Mouse (Mus musculus) urinary bladder, adult 2 months (tissue): ENCODE data around the gene Prr5. TPM values are rescaled to one million over a fixed set of nuclear protein-coding genes. Genes with fewer than 3 reads are reported as not detected.

ENCODE experiments used
- DNase-seq: peaks from one replicate; pipeline ENCODE4 v3.0.0; 2022; ENCODE audit warnings: low spot score
- polyA plus RNA-seq: library from polyadenylated mRNA; depleted of rRNA; stranded (reverse); fragments of >200 nt; gene quantifications from 2 replicates; pipeline ENCODE4 v1.2.3, GENCODE M21; 2012

Gene Prr5
- polyA plus RNA-seq, 1 experiment = 9.4 TPM

- peak; percentile 81 for DNase-seq
Measured at GRCm38 (mm10) chr15:84680545-84681454, 11.4 kb downstream of the Prr5 start.

GRCm38 (mm10) chr15:84681455-84682193 is 12.2 kb downstream of the Prr5 start:
- no peak for DNase-seq

DNA sequence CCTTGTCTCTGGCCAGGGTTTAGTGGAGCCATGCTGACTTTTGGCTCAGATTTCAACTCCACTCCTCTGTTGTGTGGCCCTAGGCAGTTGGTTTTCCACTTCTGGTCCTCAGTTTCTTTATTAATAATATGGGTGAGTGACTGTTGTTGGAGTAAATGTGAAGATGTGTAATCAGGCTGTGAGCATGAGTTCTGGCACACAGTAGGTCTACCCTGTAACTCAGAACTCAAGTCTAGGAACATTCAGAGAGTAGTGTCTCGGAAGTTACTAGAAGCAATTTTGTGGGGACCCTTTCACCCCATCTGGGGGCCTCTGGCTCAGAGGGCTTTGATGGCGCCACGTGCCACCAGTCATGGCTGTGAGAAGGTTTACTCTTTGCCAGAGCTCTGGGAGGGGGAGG is 12.8 kb downstream of the Prr5 start:
- DNase-seq = no peak

DNA sequence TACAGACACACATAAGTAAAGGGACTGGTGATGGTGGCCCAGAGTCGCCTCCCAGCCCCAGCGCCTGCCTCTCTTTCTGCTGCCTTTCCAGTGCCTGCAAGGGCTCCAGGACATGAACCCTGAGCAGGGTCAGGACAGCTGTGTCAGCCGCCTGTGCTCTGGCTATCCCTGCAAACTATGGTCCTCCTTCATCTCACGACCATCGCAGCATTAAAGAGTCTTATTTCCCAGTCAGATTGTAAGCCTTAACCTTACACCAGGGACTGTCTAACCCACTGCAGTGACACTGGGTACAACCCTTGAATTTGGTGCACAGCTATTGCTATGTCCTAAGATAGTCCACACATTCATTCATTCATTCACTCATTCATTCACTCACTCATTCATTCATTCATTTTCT is 13.4 kb downstream of the Prr5 start:
- no peak for DNase-seq

DNA sequence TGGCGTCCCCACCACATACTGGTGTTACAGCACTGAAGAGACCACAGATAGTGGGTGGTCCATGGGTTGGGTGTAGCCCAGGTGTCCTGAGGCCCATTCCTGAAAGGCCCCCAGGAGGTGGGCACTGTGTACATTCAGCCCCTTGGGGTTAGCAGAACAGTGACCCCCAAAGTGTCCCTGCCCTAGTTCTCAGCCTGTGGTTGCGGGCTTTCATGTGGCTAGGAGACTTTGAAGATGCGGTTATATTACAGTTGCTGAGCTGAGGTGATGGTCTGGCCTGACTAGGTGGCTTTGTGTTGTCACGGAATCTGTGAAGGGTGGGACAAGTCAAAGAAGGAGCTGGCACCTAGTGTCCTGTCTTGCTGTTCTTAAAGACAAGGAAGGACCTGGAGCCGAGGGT is 15.1 kb downstream of the Prr5 start:
- DNase-seq = no peak

DNA sequence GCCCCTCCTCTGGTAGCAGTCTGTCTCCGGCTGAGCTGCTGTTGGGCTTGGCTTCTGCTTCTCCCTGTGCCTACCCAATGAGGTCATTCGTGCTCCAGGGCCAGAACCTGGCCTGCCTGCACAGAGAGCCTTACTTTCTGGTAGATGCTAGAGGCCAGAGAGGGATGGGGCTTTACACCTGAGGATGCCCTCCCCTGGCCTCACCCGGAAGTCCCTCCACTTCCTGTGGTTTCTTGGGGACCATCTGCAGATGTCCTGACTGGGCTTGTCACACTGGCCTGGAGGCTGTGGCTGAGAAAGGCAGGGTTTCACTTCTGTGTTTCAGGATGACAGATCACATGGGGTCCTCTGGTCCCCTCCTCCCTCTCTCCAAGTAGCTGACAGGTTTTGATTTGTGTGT is 16.0 kb downstream of the Prr5 start:
- DNase-seq = no peak

DNA sequence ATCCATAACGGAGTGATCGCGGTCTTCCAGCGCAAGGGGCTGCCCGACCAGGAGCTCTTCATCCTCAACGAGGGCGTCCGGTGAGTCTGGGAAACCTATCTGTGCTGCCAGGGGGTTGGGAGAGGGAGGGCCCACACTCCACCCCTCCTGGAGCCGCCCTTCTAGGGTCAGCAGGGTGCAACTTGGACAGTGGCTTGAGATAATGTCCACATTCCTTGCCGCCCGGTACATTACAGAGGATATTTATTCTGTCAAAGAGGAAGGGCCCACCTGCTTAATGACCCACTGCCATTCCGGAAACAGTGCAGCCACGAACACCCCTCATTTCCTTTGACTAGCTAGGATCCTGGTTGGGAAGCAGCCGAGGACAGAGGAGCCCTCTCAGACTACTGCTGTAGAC is 18.5 kb downstream of the Prr5 start:
- no peak for DNase-seq

- no peak for DNase-seq
Measured at GRCm38 (mm10) chr15:84689356-84689755, 19.9 kb downstream of the Prr5 start.

DNA sequence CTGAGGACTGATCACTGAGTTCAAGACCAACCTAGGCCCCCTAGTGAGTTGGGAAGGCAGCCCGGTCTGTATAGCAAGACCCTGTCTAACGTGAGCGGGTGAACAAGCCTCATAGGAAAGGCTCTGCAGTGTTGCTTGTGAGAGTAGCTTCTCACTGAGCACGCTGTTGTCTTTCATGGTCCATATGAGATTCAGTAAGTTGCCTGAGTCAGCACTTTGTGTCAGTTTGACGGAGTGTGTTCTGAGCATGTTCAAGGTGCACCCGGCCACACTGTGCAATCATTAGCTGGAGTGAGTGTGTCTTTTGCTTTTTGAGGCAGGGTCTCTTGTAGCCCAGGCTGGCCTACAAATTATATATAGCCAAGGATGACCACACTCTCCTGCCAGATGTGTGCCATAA is 22.1 kb downstream of the Prr5 start:
- DNase-seq = no peak

DNA sequence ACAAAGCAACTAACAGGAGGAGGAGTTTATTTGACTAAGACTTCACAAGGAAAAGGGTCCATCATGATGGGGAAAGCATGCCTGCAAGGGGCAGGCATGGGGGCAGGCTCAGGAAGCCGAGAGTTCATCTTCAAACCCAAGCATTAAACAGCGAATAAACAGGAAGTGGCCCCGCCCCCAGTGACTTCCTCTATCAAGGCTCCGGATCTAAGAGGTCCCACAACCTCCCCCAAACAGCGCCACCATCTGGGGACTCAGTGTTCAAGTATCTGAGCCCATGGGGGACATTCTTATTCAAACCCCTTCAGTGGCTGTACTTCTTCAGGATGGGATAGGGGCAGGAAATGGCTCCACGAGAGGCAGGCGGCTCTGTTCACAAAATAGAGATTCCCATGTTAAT is 23.2 kb downstream of the Prr5 start:
- DNase-seq = no peak

DNA sequence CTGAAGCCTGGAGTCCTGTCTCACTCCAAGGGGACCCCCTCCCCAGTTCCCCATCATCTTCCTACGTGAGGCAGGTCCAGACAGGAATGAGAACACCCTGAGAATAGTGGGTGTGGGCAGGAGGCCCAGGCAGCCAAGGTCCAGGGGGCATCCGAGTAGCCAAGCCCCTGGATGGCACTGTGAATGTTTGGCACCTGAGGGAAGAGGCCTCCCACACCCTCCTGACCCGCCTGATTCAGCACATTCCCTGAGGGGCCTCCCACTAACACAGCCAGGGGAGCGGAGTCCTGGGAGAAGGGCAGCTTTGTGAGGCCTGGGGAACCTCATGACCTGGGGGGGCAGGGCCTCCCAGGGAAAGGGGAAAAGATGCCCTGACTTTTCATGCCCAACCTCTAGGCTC is 26.6 kb downstream of the Prr5 start:
- DNase-seq = no peak

DNA sequence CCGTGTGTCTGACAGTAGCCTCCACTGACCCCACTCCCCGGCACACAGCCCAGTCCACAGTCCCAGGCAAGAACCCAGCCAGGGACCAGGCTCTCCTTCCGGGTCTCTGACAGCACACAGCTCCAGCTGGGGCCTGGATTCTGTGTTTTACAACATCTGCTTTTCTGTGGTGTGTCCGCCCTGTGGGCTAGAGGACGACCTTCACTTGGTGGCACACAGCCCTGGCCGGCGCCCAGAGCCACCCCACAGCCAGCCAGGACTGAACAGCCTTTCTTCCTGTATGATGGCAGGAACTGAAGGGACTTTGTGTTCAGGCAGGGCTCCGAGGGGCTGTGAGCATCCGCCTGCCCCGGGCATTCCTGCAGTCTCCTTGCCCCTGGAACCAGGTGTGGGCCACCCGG is 28.2 kb downstream of the Prr5 start:
- DNase-seq = no peak

DNA sequence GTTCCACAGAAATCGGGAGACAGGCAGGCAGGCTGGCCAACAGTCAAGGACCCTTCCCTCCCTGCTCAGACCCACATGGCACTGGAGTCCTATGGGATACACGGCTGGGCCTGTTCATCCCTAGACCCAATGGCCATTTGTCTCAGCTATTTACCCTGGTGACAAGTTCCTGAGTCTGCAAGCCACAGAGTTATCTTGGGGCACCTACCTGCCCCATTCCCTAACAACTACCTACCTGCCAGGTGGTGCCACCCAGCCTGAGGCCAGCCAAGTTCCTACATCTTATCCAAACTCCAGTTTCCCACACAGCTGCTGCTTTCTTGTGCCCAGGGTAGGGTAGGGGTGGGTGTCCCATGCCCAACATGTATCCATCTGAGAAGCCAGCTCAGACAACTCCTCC is 28.8 kb downstream of the Prr5 start:
- DNase-seq = no peak

GRCm38 (mm10) chr15:84700147-84700794 is 30.9 kb downstream of the Prr5 start:
- peak; percentile 45 for DNase-seq

DNA sequence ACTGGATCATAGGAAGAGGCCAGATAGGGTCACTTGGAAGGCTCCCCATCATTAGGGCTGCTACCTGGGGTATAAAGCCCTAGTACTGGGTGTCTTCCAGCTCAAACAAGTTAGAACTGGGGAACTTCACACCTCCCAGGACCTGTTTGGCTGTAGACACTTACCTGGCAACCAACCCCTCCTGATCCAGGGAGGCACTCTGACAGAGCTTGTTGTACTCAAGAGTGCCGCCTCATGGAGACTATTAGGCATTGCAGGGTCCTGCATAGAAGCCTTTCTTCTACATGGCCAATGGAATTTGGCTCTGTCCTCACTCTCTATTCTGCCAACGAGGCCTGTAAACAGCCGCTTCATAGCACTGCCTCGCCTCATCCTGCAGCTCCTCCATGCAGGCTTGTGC is 32.5 kb downstream of the Prr5 start:
- DNase-seq = no peak

- no peak for DNase-seq
Measured at GRCm38 (mm10) chr15:84702391-84703345, 33.2 kb downstream of the Prr5 start.

- no peak for DNase-seq
Measured at GRCm38 (mm10) chr15:84703992-84704391, 34.6 kb downstream of the Prr5 start.

DNA sequence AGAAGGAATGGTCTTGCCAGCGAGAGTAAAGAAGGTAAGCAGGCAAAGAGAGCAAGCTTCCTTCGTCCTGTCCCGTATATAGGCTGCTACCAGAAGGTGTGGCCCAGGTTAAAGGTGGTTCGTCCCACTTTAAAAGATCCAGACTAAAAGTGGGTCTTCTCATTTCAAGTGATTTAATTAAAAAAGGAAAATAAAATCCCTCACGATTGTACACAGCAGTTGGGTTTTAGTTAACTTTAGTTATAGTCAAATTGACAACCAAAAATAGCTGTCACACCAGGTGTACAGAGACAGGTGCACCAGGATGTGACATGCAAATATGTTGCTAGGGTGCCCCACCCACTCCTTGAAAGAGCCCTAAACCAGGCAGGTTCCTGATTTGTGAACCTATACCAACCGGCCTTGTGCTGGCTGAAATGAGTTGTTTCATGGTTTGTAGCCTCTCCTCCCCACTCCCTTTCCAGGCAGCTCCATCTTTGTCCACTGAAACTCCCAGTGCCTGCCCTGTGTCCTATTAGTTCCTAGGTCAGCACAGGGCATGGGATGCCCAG is 36.0 kb downstream of the Prr5 start:
- DNase-seq = no peak

DNA sequence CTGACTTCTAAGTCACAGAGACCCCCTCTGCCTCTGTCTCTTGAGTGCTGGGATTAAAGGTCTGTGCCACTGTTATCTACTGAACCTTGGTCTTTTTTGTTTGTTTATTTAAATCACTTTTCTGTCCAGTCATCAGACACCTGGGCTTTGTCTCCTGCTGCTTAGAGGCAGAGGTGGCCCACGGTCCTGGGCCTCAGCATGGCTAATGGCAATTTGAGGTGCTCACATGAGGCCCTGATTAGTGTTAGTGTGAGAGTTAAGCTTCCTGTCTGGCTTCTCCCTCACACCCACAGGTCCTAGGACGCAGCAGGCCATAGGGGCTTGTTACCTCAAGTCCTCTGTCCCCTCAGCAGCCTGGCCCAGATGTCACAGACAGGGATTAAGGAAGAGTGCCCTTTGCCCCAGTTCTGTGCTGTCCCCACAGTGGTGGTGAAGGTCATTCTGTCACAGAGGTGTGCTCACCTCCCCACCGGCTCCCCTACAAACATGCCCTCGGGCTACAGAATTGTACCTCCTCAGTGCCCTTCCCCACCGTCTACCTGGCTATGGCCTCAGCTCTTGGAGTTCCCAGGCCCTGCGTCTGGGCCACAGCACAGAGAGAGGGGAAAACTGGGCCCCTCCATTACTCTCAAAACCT is 37.7 kb downstream of the Prr5 start:
- no peak for DNase-seq

DNA sequence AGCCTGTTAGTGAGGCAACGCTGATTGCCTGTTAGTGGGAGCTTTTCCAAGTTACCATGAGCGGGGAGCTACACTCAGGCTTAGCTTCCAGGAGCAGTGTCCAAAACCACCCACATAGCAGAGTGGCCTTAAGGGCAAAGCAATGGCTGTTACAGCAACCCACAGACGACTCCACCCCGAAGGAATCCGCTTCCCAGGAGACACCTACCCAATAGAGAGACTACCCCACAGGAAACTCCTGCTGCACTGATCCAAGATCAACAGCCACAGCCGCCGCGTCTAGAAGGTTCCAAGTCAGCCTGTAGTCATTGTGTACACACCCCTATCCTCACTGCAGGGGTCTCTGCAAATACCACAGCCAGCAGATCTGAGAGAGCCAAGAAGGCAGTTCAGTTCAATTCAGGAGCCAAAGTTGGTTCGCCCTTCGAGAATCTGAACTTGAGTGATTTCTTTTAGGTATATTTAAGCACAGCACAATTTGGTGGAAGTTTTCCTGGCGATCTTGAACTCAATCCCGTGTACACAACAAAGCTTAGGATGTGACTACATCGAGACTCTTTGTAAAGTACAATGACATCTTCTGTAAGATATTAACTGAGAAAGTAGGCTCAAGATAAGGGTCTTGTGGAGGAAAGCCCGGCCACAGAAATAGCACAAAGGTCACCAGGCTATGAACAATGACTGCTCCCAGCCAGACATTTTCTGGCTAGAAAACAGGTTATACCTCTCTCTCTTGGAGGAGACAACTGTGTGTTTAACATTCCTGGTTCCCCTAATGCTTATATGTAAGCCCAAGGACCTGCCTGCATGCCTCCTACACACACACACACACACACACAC is 43.4 kb downstream of the Prr5 start:
- DNase-seq = no peak
